Mouse (Mus musculus) forebrain, embryonic 14.5 days (tissue): ENCODE measurements around the gene Ankrd37. TPM values are rescaled to one million over a fixed set of nuclear protein-coding genes. Genes with fewer than 3 reads are reported as not detected.

Experiments
- ATAC-seq: fragments of 200-750 bp; cut with Nextera tagmentation; 2 replicates; pipeline ENCODE4 v1.8.0; 2017; ENCODE audit warnings: mild to moderate bottlenecking, moderate library complexity
- DNase-seq: peaks from one replicate; pipeline ENCODE4 v3.0.0-alpha.2; 2015; ENCODE audit warnings: low spot score
- H3K27ac ChIP-seq: fragments of 300-500 bp; sonication (generic); 2 replicates; pipeline ENCODE4 v1.5.1; 2014; ENCODE audit warnings: low read depth, mild to moderate bottlenecking, control low read depth, low read length, moderate library complexity
- H3K27me3 ChIP-seq: fragments of 300-500 bp; sonication (generic); replicated peaks from 2 replicates; pipeline ENCODE4 v1.6.1; 2014; ENCODE audit warnings: low read length, control low read depth, mixed read lengths; ENCODE audit not compliant: control insufficient read depth, insufficient read depth
- H3K36me3 ChIP-seq: fragments of 300-500 bp; sonication (generic); 2 replicates; pipeline ENCODE4 v1.6.1; 2014; ENCODE audit warnings: low read length, control low read depth; ENCODE audit not compliant: control insufficient read depth, insufficient read depth
- H3K4me1 ChIP-seq: fragments of 300-500 bp; sonication (generic); 2 replicates; pipeline ENCODE4 v1.6.1; 2014; ENCODE audit warnings: antibody characterized with exemption, low read length, control low read depth; ENCODE audit not compliant: control insufficient read depth, insufficient read depth
- H3K4me2 ChIP-seq: fragments of 300-500 bp; sonication (generic); 2 replicates; pipeline ENCODE4 v1.6.1; 2014; ENCODE audit warnings: mild to moderate bottlenecking, control low read depth, low read length
- H3K4me3 ChIP-seq: fragments of 300-500 bp; sonication (generic); 2 replicates; pipeline ENCODE4 v1.5.1; 2014; ENCODE audit warnings: low read depth, low read length, control low read depth
- H3K9ac ChIP-seq: fragments of 300-500 bp; sonication (generic); 2 replicates; pipeline ENCODE4 v1.6.1; 2014; ENCODE audit warnings: mild to moderate bottlenecking, low read length, control low read depth, moderate library complexity
- H3K9me3 ChIP-seq: fragments of 300-500 bp; sonication (generic); replicated peaks from 2 replicates; pipeline ENCODE4 v1.6.1; 2016; ENCODE audit warnings: low read length, control low read depth, mixed read lengths; ENCODE audit not compliant: control insufficient read depth
- WGBS: fragments of 180-500 bp; shearing (Covaris S2); extraction: QIAGEN DNeasy Blood & Tissue Kit; methylation state at CpG from one replicate; pipeline ENCODE4 v1.1.7; 2014; 5-methylcytosine and 5-hydroxymethylcytosine counted together
- polyA plus RNA-seq: library from polyadenylated mRNA; unstranded; fragments of >200 nt; fragmentation: Nextera tagmentation; extraction: Ambion mirVana; gene quantifications from 2 replicates; pipeline ENCODE4 v1.2.1, GENCODE M21; 2014

Ankrd37 gene
- polyA plus RNA-seq, 1 experiment from 2014 or later, result 18.5 TPM

- no peaks in the 10 kb centered on the region for H3K36me3 ChIP-seq
- no peak overlapping the region for H3K9ac ChIP-seq
- no peaks in the 10 kb centered on the region for H3K9me3 ChIP-seq
- no peak overlapping the region for H3K4me3 ChIP-seq
- DNase-seq (no peak), ATAC-seq (no peak)
- H3K27ac ChIP-seq, result no peak overlapping the region
- peaks cover 9% of the 10 kb centered on the region; the same call in 1 of the 2 replicates for H3K4me1 ChIP-seq
- no peaks in the 10 kb centered on the region for H3K27me3 ChIP-seq
- no peak overlapping the region for H3K4me2 ChIP-seq
- WGBS, result 81% methylated on average over 3 of the region's 3 CpGs
These were observed 1.7 kb upstream of the Ankrd37 start for GRCm38 (mm10) chr8:46007050-46007672.

GRCm38 (mm10) chr8:45999784-46000705 lies 5.5 kb downstream of the Ankrd37 start:
- 4% methylated on average over 54 of the region's 55 CpGs for WGBS
- Histone ChIP-seq H3K9me3 (no peaks in the 10 kb centered on the region), H3K4me2 (peak overlapping the region; percentile 83), H3K4me1 (peaks cover 4% of the 10 kb centered on the region; the same call in 1 of the 2 replicates), H3K4me3 (peak overlapping the region; percentile 52), H3K9ac (peak overlapping the region; percentile 90), H3K36me3 (peaks cover 23% of the 10 kb centered on the region), H3K27ac (peak overlapping the region; percentile 98), H3K27me3 (no peaks in the 10 kb centered on the region)
- ATAC-seq (peak; percentile 99), DNase-seq (peak; percentile 98)

- Histone ChIP-seq H3K4me3 (peak within 1 kb of the TSS; percentile 52), H3K4me1 (peaks cover 4% of the 10 kb centered on the region; the same call in 1 of the 2 replicates), H3K4me2 (peak within 1 kb of the TSS; percentile 83), H3K9me3 (no peaks in the 10 kb centered on the region), H3K27ac (peak within 1 kb of the TSS; percentile 98), H3K27me3 (no peaks in the 10 kb centered on the region), H3K9ac (peak within 1 kb of the TSS; percentile 90), H3K36me3 (peaks cover 23% of the 10 kb centered on the region)
- 3% methylated on average over 22 of the region's 22 CpGs for WGBS
- no peak for DNase-seq
- no peak for ATAC-seq
These were observed 6.2 kb downstream of the Ankrd37 start, which contains the start of gene Lrp2bp for GRCm38 (mm10) chr8:45999138-45999783. Lrp2bp (plus strand) TSS chr8:45999303.

- ATAC-seq (no peak), DNase-seq (no peak)
- no peaks in the 10 kb centered on the region for H3K9me3 ChIP-seq
- no peak overlapping the region for H3K9ac ChIP-seq
- peaks cover 4% of the 10 kb centered on the region; the same call in 1 of the 2 replicates for H3K4me1 ChIP-seq
- H3K27ac ChIP-seq, result no peak overlapping the region
- H3K27me3 ChIP-seq, result no peaks in the 10 kb centered on the region
- no peak overlapping the region for H3K4me2 ChIP-seq
- peaks cover 28% of the 10 kb centered on the region for H3K36me3 ChIP-seq
- no peak overlapping the region for H3K4me3 ChIP-seq
- WGBS, result 87% methylated on average over 2 of the region's 2 CpGs
These were observed 7.3 kb downstream of the Ankrd37 start for GRCm38 (mm10) chr8:45998228-45998627.

GRCm38 (mm10) chr8:45995576-45995975 lies 9.9 kb downstream of the Ankrd37 start:
- Histone ChIP-seq H3K9me3 (no peaks in the 10 kb centered on the region), H3K27me3 (no peaks in the 10 kb centered on the region), H3K4me1 (peaks cover 4% of the 10 kb centered on the region; the same call in 1 of the 2 replicates), H3K36me3 (peaks cover 32% of the 10 kb centered on the region), H3K27ac (no peak overlapping the region), H3K4me2 (no peak overlapping the region), H3K9ac (no peak overlapping the region), H3K4me3 (no peak overlapping the region)
- ATAC-seq, result no peak
- DNase-seq, result no peak
- WGBS, result 95% methylated on average over 3 of the region's 3 CpGs

GRCm38 (mm10) chr8:45994111-45994510 lies 11.4 kb downstream of the Ankrd37 start:
- Histone ChIP-seq H3K27ac (no peak overlapping the region), H3K27me3 (no peaks in the 10 kb centered on the region), H3K36me3 (peaks cover 38% of the 10 kb centered on the region), H3K9me3 (no peaks in the 10 kb centered on the region), H3K4me2 (no peak overlapping the region), H3K4me3 (no peak overlapping the region), H3K4me1 (peaks cover 2% of the 10 kb centered on the region; the same call in 1 of the 2 replicates), H3K9ac (no peak overlapping the region)
- DNase-seq (no peak), ATAC-seq (no peak)
- 91% methylated on average over 2 of the region's 2 CpGs for WGBS

- Histone ChIP-seq H3K4me2 (no peak overlapping the region), H3K9me3 (no peaks in the 10 kb centered on the region), H3K27me3 (no peaks in the 10 kb centered on the region), H3K4me3 (no peak overlapping the region), H3K9ac (no peak overlapping the region), H3K36me3 (peaks cover 34% of the 10 kb centered on the region), H3K27ac (no peak overlapping the region), H3K4me1 (no peaks in the 10 kb centered on the region)
- ATAC-seq, result no peak
- WGBS, result 93% methylated on average over 4 of the region's 4 CpGs
- DNase-seq, result no peak
These were observed 14.7 kb downstream of the Ankrd37 start for GRCm38 (mm10) chr8:45990631-45991310.

GRCm38 (mm10) chr8:45988189-45988588 lies 17.3 kb downstream of the Ankrd37 start:
- ATAC-seq, result no peak
- Histone ChIP-seq H3K27ac (no peak overlapping the region), H3K36me3 (peaks cover 32% of the 10 kb centered on the region), H3K9ac (no peak overlapping the region), H3K4me3 (no peak overlapping the region), H3K27me3 (no peaks in the 10 kb centered on the region), H3K4me1 (no peaks in the 10 kb centered on the region), H3K9me3 (no peaks in the 10 kb centered on the region), H3K4me2 (no peak overlapping the region)
- no peak for DNase-seq
- WGBS, result 65% methylated on average over 2 of the region's 2 CpGs
